Mouse (Mus musculus) lung, postnatal 0 days (tissue): ENCODE measurements around the gene Runx2.

Experiments used
- CTCF ChIP-seq: IDR thresholded peaks from 2 replicates; pipeline ENCODE4 v1.5.1; 2016; ENCODE audit warnings: antibody characterized with exemption, mild to moderate bottlenecking
- EP300 ChIP-seq: IDR thresholded peaks from 2 replicates; pipeline ENCODE4 v1.6.1; 2016; ENCODE audit warnings: antibody characterized with exemption, mild to moderate bottlenecking, control low read depth

GRCm38 (mm10) chr17:44772576-44772975 is 42.0 kb downstream of the Runx2 start:
- TF ChIP-seq CTCF: no peak
- TF ChIP-seq EP300: no peak
